Mouse (Mus musculus) lung, postnatal 0 days (tissue): Measurements from ENCODE around the gene Vmn2r121. TPM values are rescaled to one million over a fixed set of nuclear protein-coding genes. Genes with fewer than 3 reads are reported as not detected.

Experiments used
- ATAC-seq: fragments of 200-750 bp; cut with Nextera tagmentation; 2 replicates; pipeline ENCODE4 v1.8.0; 2017; ENCODE audit warnings: moderate library complexity
- DNase-seq: peaks from one replicate; pipeline ENCODE4 v3.0.0-alpha.2; 2016; ENCODE audit warnings: low spot score
- H3K27ac ChIP-seq: fragments of 300-500 bp; sonication (generic); 2 replicates; pipeline ENCODE4 v1.5.1; 2014; ENCODE audit warnings: antibody characterized with exemption, mild to moderate bottlenecking, low read length, mixed read lengths
- H3K27me3 ChIP-seq: fragments of 300-500 bp; sonication (generic); replicated peaks from 2 replicates; pipeline ENCODE4 v1.6.1; 2014; ENCODE audit warnings: low read length, mixed read lengths; ENCODE audit not compliant: insufficient read depth
- H3K36me3 ChIP-seq: fragments of 300-500 bp; sonication (generic); 2 replicates; pipeline ENCODE4 v1.6.1; 2014; ENCODE audit warnings: low read length, mixed read lengths; ENCODE audit not compliant: insufficient read depth
- H3K4me1 ChIP-seq: fragments of 300-500 bp; sonication (generic); 2 replicates; pipeline ENCODE4 v1.6.1; 2014; ENCODE audit warnings: antibody characterized with exemption, low read depth, low read length, mixed read lengths; ENCODE audit not compliant: insufficient read depth
- H3K4me2 ChIP-seq: fragments of 300-500 bp; sonication (generic); replicated peaks from 2 replicates; pipeline ENCODE4 v1.6.1; 2014; ENCODE audit warnings: low read depth, mild to moderate bottlenecking, low read length, moderate library complexity, mixed read lengths
- H3K4me3 ChIP-seq: fragments of 300-500 bp; sonication (generic); 2 replicates; pipeline ENCODE4 v1.5.1; 2014; ENCODE audit warnings: low read depth, low read length
- H3K9ac ChIP-seq: fragments of 300-500 bp; sonication (generic); replicated peaks from 2 replicates; pipeline ENCODE4 v1.6.1; 2014; ENCODE audit warnings: low read depth, mild to moderate bottlenecking
- H3K9me3 ChIP-seq: fragments of 300-500 bp; sonication (generic); 2 replicates; pipeline ENCODE4 v1.6.1; 2016; ENCODE audit warnings: low read length, mixed read lengths
- CTCF ChIP-seq: IDR thresholded peaks from 2 replicates; pipeline ENCODE4 v1.5.1; 2016; ENCODE audit warnings: antibody characterized with exemption, mild to moderate bottlenecking
- EP300 ChIP-seq: IDR thresholded peaks from 2 replicates; pipeline ENCODE4 v1.6.1; 2016; ENCODE audit warnings: antibody characterized with exemption, mild to moderate bottlenecking, control low read depth
- WGBS: fragments of 180-500 bp; shearing (Covaris S2); extraction: QIAGEN DNeasy Blood & Tissue Kit; methylation state at CpG from one replicate; pipeline ENCODE4 v1.1.7; 2014; 5-methylcytosine and 5-hydroxymethylcytosine counted together
- polyA plus RNA-seq: library from polyadenylated mRNA; unstranded; fragments of >200 nt; fragmentation: Nextera tagmentation; extraction: Ambion mirVana; gene quantifications from 2 replicates; pipeline ENCODE4 v1.2.1, GENCODE M21; 2015

Gene Vmn2r121
- not detected in 2 replicates for polyA plus RNA-seq

GRCm38 (mm10) chrX:124135852-124136251 is at the start of gene Vmn2r121:
Vmn2r121 (minus strand) TSS chrX:124135952.
- WGBS: 52% methylated on average over 5 of the region's 5 CpGs

More at GRCm38 (mm10) chrX:124135852-124136251, at the start of gene Vmn2r121:
- ATAC-seq (no peak), DNase-seq (no peak)
- H3K4me3 ChIP-seq: no peak within 1 kb of the TSS
- no peaks in the 10 kb centered on the region for H3K4me1 ChIP-seq
- H3K27me3 ChIP-seq: no peaks in the 10 kb centered on the region
- no peaks in the 10 kb centered on the region for H3K36me3 ChIP-seq
- no peak within 1 kb of the TSS for H3K27ac ChIP-seq
- TF ChIP-seq CTCF (no peak), EP300 (no peak)
- no peak within 1 kb of the TSS for H3K4me2 ChIP-seq
- H3K9ac ChIP-seq: no peak within 1 kb of the TSS
- H3K9me3 ChIP-seq: no peaks in the 10 kb centered on the region
